Mouse (Mus musculus): Measurements from ENCODE around the gene Col4a2. TPM values are rescaled to one million over a fixed set of nuclear protein-coding genes. Genes with fewer than 3 reads are reported as not detected.

Gene Col4a2
- polyA plus RNA-seq, 1 experiment from 2014 or later: 117 TPM

DNA sequence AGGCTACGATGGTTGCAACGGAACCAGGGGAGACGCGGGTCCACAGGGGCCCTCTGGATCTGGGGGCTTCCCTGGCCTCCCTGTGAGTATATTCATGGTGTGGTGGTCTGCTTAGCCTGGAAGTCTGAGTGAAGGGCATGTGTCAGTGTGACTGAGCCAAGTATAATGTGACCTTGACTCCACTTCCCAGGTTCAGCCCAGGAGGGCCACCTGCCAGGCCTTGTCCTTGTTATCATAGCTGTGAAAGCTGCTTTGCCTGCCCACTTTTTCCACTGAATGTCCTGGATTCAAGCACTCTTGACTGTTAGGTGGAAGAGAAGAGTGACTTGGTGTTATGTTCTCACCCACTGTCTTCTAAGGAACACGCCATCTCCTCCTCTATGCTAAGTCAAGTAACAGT, 88.6 kb downstream of the Col4a2 start:
- 95% methylated on average over 5 of the region's 5 CpGs for WGBS
- Histone ChIP-seq H3K4me1 (replicated peaks; ENCODE audit: control insufficient read depth, insufficient read depth, low read length) (peaks cover 41% of the 10 kb centered on the region), H3K4me2 (ENCODE audit: low read depth, low read length) (no peak overlapping the region), H3K9ac (ENCODE audit: low read length) (no peak overlapping the region), H3K4me3 (ENCODE audit: low read length) (no peak overlapping the region), H3K27me3 (ENCODE audit: control insufficient read depth, insufficient read depth, low read depth, low read length) (no peaks in the 10 kb centered on the region), H3K36me3 (ENCODE audit: control insufficient read depth, insufficient read depth, low read length) (peaks cover 17% of the 10 kb centered on the region), H3K27ac (ENCODE audit: low read length) (peak overlapping the region; percentile 89; the same call in 1 of the 2 replicates), H3K9me3 (ENCODE audit: control insufficient read depth, low read length) (no peaks in the 10 kb centered on the region)
- no peak for ATAC-seq (ENCODE audit: low read depth)

DNA sequence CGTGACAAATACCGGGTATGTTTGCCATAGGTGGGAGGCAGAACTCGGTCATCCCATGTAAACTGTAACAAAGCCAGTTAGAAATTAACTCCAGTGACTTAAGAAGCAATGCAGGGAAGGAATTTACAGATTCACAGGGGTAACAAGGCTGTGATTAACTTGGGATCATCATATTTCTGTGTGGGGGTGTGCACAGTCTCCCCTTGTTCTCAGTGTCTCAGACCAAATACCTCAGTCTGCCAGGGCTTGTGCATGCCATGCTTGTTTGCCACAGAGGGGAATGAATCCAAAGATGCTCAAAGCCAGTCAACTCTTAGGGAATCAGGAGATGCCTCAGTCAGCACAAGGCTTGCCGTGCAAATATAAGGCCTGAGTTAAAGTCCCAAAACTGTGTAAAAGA, 89.6 kb downstream of the Col4a2 start:
- no peak overlapping the region for H3K27ac ChIP-seq (ENCODE audit: low read length)
- peaks cover 38% of the 10 kb centered on the region for H3K4me1 ChIP-seq (replicated peaks; ENCODE audit: control insufficient read depth, insufficient read depth, low read length)
- H3K9ac ChIP-seq (ENCODE audit: low read length): no peak overlapping the region
- H3K9me3 ChIP-seq (ENCODE audit: control insufficient read depth, low read length): no peaks in the 10 kb centered on the region
- no peak overlapping the region for H3K4me3 ChIP-seq (ENCODE audit: low read length)
- H3K36me3 ChIP-seq (ENCODE audit: control insufficient read depth, insufficient read depth, low read length): peaks cover 19% of the 10 kb centered on the region
- no peak for ATAC-seq (ENCODE audit: low read depth)
- 86% methylated on average over 4 of the region's 4 CpGs for WGBS
- H3K27me3 ChIP-seq (ENCODE audit: control insufficient read depth, insufficient read depth, low read depth, low read length): no peaks in the 10 kb centered on the region
- H3K4me2 ChIP-seq (ENCODE audit: low read depth, low read length): no peak overlapping the region

DNA sequence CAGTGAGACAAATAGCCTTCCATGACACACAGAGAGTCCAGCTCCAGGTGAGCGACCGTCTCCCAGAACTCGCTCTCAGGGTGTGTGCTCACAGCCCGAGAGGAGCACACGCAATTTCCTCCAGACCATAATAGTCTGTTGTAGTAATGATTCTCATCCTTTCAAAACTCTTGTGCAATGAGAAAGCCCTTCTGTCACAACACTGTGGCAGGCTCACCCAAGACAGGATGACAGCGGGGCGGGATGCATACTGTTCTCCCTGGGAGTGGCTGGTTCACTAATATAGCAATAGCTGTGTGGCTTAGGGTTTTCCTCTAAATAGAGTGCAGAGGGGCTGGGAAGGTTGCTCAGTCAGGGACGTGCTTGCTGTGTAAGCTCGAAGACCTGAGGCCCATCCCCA, 91.2 kb downstream of the Col4a2 start:
- 91% methylated on average over 9 of the region's 9 CpGs for WGBS
- H3K27me3 ChIP-seq (ENCODE audit: control insufficient read depth, insufficient read depth, low read depth, low read length): no peaks in the 10 kb centered on the region
- H3K9me3 ChIP-seq (ENCODE audit: control insufficient read depth, low read length): no peaks in the 10 kb centered on the region
- H3K4me2 ChIP-seq (ENCODE audit: low read depth, low read length): no peak overlapping the region
- H3K4me3 ChIP-seq (ENCODE audit: low read length): no peak overlapping the region
- no peak for ATAC-seq (ENCODE audit: low read depth)
- H3K9ac ChIP-seq (ENCODE audit: low read length): no peak overlapping the region
- peaks cover 38% of the 10 kb centered on the region for H3K4me1 ChIP-seq (replicated peaks; ENCODE audit: control insufficient read depth, insufficient read depth, low read length)
- H3K27ac ChIP-seq (ENCODE audit: low read length): peak overlapping the region; percentile 93
- peaks cover 29% of the 10 kb centered on the region for H3K36me3 ChIP-seq (ENCODE audit: control insufficient read depth, insufficient read depth, low read length)

DNA sequence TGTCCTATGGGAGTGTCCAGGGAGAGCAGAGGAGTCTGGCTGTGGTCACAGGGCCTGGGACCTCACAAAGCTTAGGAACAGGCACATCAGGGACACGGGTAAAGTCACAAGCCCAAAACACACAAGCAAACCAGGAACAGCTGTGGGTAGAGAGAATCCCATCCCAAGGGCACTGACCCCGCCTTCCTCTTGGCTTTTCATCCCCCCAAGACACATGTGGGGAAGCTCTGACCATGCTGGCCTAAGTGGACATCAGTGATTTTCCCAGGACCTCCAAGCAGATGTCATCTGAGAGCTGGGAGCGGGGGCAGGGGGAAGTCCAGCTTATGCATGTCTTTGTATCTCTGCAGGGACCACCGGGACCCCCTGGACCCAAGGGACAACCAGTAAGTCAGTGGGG, 92.0 kb downstream of the Col4a2 start:
- Histone ChIP-seq H3K4me2 (ENCODE audit: low read depth, low read length) (no peak overlapping the region), H3K9ac (ENCODE audit: low read length) (no peak overlapping the region), H3K36me3 (ENCODE audit: control insufficient read depth, insufficient read depth, low read length) (peaks cover 34% of the 10 kb centered on the region), H3K9me3 (ENCODE audit: control insufficient read depth, low read length) (no peaks in the 10 kb centered on the region), H3K4me1 (replicated peaks; ENCODE audit: control insufficient read depth, insufficient read depth, low read length) (peaks cover 33% of the 10 kb centered on the region), H3K4me3 (ENCODE audit: low read length) (no peak overlapping the region), H3K27me3 (ENCODE audit: control insufficient read depth, insufficient read depth, low read depth, low read length) (no peaks in the 10 kb centered on the region), H3K27ac (ENCODE audit: low read length) (peak overlapping the region; percentile 93)
- ATAC-seq (ENCODE audit: low read depth): no peak
- WGBS: 79% methylated on average over 4 of the region's 4 CpGs

DNA sequence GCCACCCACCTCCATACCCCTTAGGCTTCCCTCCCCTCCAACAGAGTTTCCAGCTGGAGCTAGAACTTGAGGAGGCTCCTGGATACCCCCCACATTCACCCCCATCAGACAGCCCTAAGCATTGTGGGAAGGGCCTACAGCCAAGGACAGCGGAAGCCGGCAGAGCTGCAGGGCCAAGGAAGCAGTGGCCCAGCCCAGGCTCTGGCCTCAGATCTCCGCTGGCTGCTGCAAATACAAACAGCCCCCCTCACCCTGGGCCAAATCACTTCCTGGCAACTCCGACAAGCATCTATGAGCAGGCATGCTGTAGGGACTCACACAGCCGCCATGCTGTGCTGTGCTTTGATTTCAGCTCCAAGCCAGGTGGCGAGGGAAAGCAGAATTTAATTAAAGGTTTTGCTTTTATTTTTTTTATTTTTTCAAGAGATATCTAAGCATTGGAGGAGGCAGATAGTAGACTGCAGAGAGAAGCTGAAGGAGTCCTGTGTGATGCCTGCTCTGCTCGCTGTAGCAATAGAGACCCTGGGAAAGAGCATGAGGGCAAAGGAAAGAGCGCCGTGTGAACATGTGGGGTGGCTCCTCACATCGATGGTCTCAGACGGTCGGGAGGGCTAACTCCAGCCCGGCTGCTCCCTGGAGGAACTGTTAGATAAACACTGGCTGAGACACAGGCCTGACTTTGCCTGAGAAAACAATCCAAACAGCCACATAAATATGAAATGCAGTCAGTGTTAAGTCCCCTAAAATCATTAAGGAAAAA, 93.3 kb downstream of the Col4a2 start:
- 28% methylated on average over 13 of the region's 13 CpGs for WGBS
- H3K4me1 ChIP-seq (replicated peaks; ENCODE audit: control insufficient read depth, insufficient read depth, low read length): peaks cover 23% of the 10 kb centered on the region
- H3K27me3 ChIP-seq (ENCODE audit: control insufficient read depth, insufficient read depth, low read depth, low read length): no peaks in the 10 kb centered on the region
- no peaks in the 10 kb centered on the region for H3K9me3 ChIP-seq (ENCODE audit: control insufficient read depth, low read length)
- no peak overlapping the region for H3K4me2 ChIP-seq (ENCODE audit: low read depth, low read length)
- peak overlapping the region; percentile 31 for H3K9ac ChIP-seq (ENCODE audit: low read length)
- peak; percentile 92 for ATAC-seq (ENCODE audit: low read depth)
- H3K27ac ChIP-seq (ENCODE audit: low read length): peak overlapping the region; percentile 93
- no peak overlapping the region for H3K4me3 ChIP-seq (ENCODE audit: low read length)
- H3K36me3 ChIP-seq (ENCODE audit: control insufficient read depth, insufficient read depth, low read length): peaks cover 39% of the 10 kb centered on the region

DNA sequence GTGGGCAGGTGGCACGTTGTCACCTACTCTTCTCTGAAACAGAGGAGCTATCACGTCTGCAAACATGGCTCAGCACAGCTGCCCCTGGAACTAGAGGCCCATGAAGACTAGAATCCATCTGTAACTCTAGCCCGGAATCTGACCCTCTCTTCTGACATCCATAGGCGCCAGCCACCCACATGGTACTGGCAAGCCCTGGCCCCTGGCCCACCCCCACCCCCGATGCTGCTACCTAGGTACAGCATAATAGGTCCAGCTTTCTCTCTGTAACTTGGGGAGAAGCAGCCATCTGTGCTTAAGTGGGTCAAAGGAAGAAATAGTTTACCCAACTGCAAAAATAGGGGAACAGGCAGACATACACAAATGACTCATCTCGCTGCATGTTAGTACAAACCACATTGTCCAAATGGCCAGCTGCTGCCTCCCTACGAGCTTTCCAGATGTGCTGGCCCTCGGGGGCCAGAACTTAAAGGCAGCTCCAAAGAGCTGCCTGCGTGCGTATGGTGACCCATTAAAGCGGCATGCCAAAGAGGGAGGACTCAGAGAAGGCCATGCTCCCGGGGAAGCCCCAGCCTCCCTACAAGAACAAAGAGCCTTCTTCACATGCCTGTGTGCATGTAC, 99.0 kb downstream of the Col4a2 start:
- WGBS: 43% methylated on average over 12 of the region's 12 CpGs
- ATAC-seq (ENCODE audit: low read depth): peak; percentile 81
- H3K36me3 ChIP-seq (ENCODE audit: control insufficient read depth, insufficient read depth, low read length): peaks cover 34% of the 10 kb centered on the region
- peak overlapping the region; percentile 82 for H3K27ac ChIP-seq (ENCODE audit: low read length)
- H3K4me1 ChIP-seq (replicated peaks; ENCODE audit: control insufficient read depth, insufficient read depth, low read length): peaks cover 14% of the 10 kb centered on the region
- no peaks in the 10 kb centered on the region for H3K9me3 ChIP-seq (ENCODE audit: control insufficient read depth, low read length)
- no peak overlapping the region for H3K4me3 ChIP-seq (ENCODE audit: low read length)
- no peak overlapping the region for H3K4me2 ChIP-seq (ENCODE audit: low read depth, low read length)
- H3K27me3 ChIP-seq (ENCODE audit: control insufficient read depth, insufficient read depth, low read depth, low read length): no peaks in the 10 kb centered on the region
- no peak overlapping the region for H3K9ac ChIP-seq (ENCODE audit: low read length)

DNA sequence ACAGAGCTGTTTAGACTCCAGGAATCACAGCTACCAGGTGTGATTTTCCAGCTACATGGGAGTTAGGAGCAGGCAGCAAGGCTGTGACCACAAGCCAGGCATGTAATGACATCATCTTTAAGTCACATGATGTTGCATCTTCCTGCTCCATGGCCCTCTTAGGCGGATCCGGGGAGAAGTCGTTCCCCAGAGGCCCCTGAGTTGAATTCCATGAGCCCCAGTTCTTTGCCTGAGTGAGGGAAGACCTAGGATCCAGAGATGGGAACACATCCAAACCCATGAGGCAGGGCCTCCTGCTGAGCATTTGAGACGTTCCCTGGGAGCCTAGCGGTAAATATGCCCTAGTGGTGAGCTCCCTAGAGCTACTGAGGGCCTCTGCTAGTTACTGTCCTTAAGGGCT, 99.8 kb downstream of the Col4a2 start:
- no peak overlapping the region for H3K4me2 ChIP-seq (ENCODE audit: low read depth, low read length)
- H3K36me3 ChIP-seq (ENCODE audit: control insufficient read depth, insufficient read depth, low read length): peaks cover 32% of the 10 kb centered on the region
- H3K27ac ChIP-seq (ENCODE audit: low read length): peak overlapping the region; percentile 82
- H3K9ac ChIP-seq (ENCODE audit: low read length): no peak overlapping the region
- WGBS: 48% methylated on average over 5 of the region's 5 CpGs
- H3K4me3 ChIP-seq (ENCODE audit: low read length): no peak overlapping the region
- H3K4me1 ChIP-seq (replicated peaks; ENCODE audit: control insufficient read depth, insufficient read depth, low read length): peaks cover 14% of the 10 kb centered on the region
- H3K9me3 ChIP-seq (ENCODE audit: control insufficient read depth, low read length): no peaks in the 10 kb centered on the region
- peak; percentile 26; the same call in 1 of the 2 replicates for ATAC-seq (ENCODE audit: low read depth)
- no peaks in the 10 kb centered on the region for H3K27me3 ChIP-seq (ENCODE audit: control insufficient read depth, insufficient read depth, low read depth, low read length)

DNA sequence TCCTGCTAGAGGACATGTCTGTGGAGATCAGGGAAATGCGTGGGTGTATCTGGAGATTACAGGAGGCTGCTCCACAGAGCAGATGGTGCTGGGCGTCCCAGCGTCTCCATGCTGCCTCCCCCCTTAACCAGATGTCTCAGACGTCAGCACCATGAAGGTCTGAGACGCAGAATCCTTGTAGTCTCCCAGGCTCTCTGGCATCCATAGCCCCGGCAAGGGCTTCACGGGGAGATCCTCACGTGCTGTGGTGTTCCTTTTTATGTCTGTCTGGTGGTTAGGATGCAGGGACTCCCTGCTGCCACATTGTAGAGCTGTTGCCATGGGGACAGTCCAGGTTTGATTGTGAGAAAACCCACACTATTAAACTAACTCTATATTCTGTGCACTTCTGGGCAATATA, 101.7 kb downstream of the Col4a2 start:
- H3K4me2 ChIP-seq (ENCODE audit: low read depth, low read length): no peak overlapping the region
- no peaks in the 10 kb centered on the region for H3K27me3 ChIP-seq (ENCODE audit: control insufficient read depth, insufficient read depth, low read depth, low read length)
- no peak overlapping the region for H3K27ac ChIP-seq (ENCODE audit: low read length)
- peaks cover 19% of the 10 kb centered on the region for H3K36me3 ChIP-seq (ENCODE audit: control insufficient read depth, insufficient read depth, low read length)
- ATAC-seq (ENCODE audit: low read depth): no peak
- peaks cover 23% of the 10 kb centered on the region for H3K4me1 ChIP-seq (replicated peaks; ENCODE audit: control insufficient read depth, insufficient read depth, low read length)
- no peaks in the 10 kb centered on the region for H3K9me3 ChIP-seq (ENCODE audit: control insufficient read depth, low read length)
- no peak overlapping the region for H3K9ac ChIP-seq (ENCODE audit: low read length)
- 65% methylated on average over 8 of the region's 8 CpGs for WGBS
- no peak overlapping the region for H3K4me3 ChIP-seq (ENCODE audit: low read length)

DNA sequence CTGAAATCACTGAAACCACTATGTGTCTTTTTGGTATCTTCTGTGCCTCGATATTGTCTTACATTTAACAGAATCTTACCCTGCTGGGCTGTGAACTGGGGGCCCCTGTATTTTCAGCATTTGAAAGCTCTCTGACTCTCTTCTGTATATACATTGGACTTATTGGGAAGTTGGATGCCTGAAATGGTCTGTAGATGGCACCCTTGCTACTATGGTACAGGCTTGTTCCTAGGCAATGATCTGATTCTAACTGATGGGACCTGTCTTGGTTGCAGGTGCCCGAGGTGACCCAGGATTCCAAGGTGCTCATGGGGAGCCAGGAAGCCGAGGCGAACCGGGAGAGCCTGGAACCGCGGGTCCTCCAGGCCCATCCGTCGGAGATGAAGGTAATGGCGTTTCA, 102.5 kb downstream of the Col4a2 start:
- Histone ChIP-seq H3K9me3 (ENCODE audit: control insufficient read depth, low read length) (no peaks in the 10 kb centered on the region), H3K4me3 (ENCODE audit: low read length) (no peak overlapping the region), H3K27me3 (ENCODE audit: control insufficient read depth, insufficient read depth, low read depth, low read length) (no peaks in the 10 kb centered on the region), H3K4me2 (ENCODE audit: low read depth, low read length) (no peak overlapping the region), H3K9ac (ENCODE audit: low read length) (no peak overlapping the region), H3K27ac (ENCODE audit: low read length) (no peak overlapping the region), H3K36me3 (ENCODE audit: control insufficient read depth, insufficient read depth, low read length) (peaks cover 13% of the 10 kb centered on the region), H3K4me1 (replicated peaks; ENCODE audit: control insufficient read depth, insufficient read depth, low read length) (peaks cover 26% of the 10 kb centered on the region)
- WGBS: 77% methylated on average over 10 of the region's 10 CpGs
- no peak for ATAC-seq (ENCODE audit: low read depth)

All from lung, embryonic 16.5 days (tissue).